Mouse (Mus musculus) limb, embryonic 13.5 days (tissue): ENCODE data around the gene Slc25a19. TPM values are rescaled to one million over a fixed set of nuclear protein-coding genes. Genes with fewer than 3 reads are reported as not detected.
"Not testable (repeated sequence)": the region's sequence is repeated elsewhere in the genome, so short reads cannot be mapped to it uniquely, and the experiment has no call there.

Experiments used
- ATAC-seq: fragments of 200-750 bp; cut with Nextera tagmentation; 2 replicates; pipeline ENCODE4 v1.8.0; 2017; ENCODE audit warnings: low read depth, moderate number of reproducible peaks, moderate TSS enrichment; ENCODE audit not compliant: low FRiP score
- H3K27ac ChIP-seq: fragments of 300-500 bp; sonication (generic); 2 replicates; pipeline ENCODE4 v1.5.1; 2015; ENCODE audit warnings: inconsistent platforms, mild to moderate bottlenecking, moderate library complexity
- H3K27me3 ChIP-seq: fragments of 300-500 bp; sonication (generic); 2 replicates; pipeline ENCODE4 v1.6.1; 2015; ENCODE audit warnings: mild to moderate bottlenecking, inconsistent platforms
- H3K36me3 ChIP-seq: fragments of 300-500 bp; sonication (generic); 2 replicates; pipeline ENCODE4 v1.6.1; 2015; ENCODE audit warnings: inconsistent platforms, mild to moderate bottlenecking, moderate library complexity
- H3K4me1 ChIP-seq: fragments of 300-500 bp; sonication (generic); 2 replicates; pipeline ENCODE4 v1.6.1; 2015; ENCODE audit warnings: inconsistent platforms
- H3K4me2 ChIP-seq: fragments of 300-500 bp; sonication (generic); replicated peaks from 2 replicates; pipeline ENCODE4 v1.6.1; 2015; ENCODE audit warnings: inconsistent platforms, mild to moderate bottlenecking, moderate library complexity
- H3K4me3 ChIP-seq: fragments of 300-500 bp; sonication (generic); 2 replicates; pipeline ENCODE4 v1.5.1; 2015; ENCODE audit warnings: moderate library complexity, mild to moderate bottlenecking, inconsistent platforms
- H3K9ac ChIP-seq: fragments of 300-500 bp; sonication (generic); 2 replicates; pipeline ENCODE4 v1.6.1; 2015; ENCODE audit warnings: mild to moderate bottlenecking, inconsistent platforms
- H3K9me3 ChIP-seq: fragments of 300-500 bp; sonication (generic); 2 replicates; pipeline ENCODE4 v1.6.1; 2016; ENCODE audit warnings: inconsistent platforms
- WGBS: fragments of 180-500 bp; shearing (Covaris S2); methylation state at CpG from one replicate; pipeline ENCODE4 v1.1.7; 2015; 5-methylcytosine and 5-hydroxymethylcytosine counted together
- polyA plus RNA-seq: library from polyadenylated mRNA; unstranded; fragments of >200 nt; fragmentation: Nextera tagmentation; extraction: Ambion mirVana; gene quantifications from 2 replicates; pipeline ENCODE4 v1.2.1, GENCODE M21; 2015

Slc25a19 gene
- polyA plus RNA-seq, 1 experiment from 2014 or later = 30.2 TPM

DNA sequence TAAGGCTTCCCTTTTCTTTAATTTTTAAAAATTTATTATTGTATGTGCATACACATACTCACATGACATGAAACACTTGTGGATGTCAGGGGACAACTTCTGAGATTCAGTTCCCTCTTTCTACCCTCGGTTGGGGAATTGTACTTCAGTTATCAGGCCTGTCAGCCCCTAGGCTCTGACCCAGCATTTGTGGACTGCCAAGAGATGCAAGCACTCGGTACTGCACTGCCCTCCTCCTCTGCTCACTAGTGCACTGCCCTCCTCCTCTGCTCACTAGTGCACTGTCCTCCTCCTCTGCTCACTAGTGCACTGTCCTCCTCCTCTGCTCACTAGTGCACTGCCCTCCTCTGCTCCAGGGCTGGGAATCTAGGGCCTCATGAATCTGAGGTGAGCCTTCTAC, 26.0 kb upstream of the Slc25a19 start:
- no peak overlapping the region for H3K4me3 ChIP-seq
- peaks cover 47% of the 10 kb centered on the region for H3K36me3 ChIP-seq
- no peaks in the 10 kb centered on the region for H3K9me3 ChIP-seq
- ATAC-seq = no peak
- no peak overlapping the region for H3K4me2 ChIP-seq
- H3K27ac ChIP-seq = no peak overlapping the region
- 68% methylated on average over 2 of the region's 2 CpGs for WGBS
- H3K9ac ChIP-seq = no peak overlapping the region
- no peaks in the 10 kb centered on the region for H3K4me1 ChIP-seq
- no peaks in the 10 kb centered on the region for H3K27me3 ChIP-seq

DNA sequence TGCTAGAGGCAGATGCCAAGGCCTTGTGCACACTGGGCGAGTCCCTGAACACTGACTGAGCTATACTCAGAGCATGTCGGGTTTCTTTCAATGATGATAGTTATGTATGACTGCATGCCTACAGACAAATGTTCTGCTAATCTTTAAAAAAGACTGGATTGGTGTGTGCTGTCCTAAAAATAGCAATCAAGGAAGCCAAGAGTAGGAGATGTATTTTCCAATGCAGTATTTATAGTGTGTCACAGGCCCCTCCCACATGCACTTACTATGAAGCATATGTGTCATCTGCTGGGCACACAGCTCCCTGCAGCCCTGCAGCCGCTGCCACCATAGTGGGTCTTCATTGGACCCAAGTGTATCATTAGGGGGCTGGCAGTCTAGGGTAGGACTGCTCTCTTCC, 25.1 kb upstream of the Slc25a19 start:
- WGBS = 85% methylated on average over 3 of the region's 3 CpGs
- Histone ChIP-seq H3K4me3 (no peak overlapping the region), H3K9ac (no peak overlapping the region), H3K27ac (no peak overlapping the region; the same call in 1 of the 2 replicates), H3K4me2 (no peak overlapping the region), H3K27me3 (no peaks in the 10 kb centered on the region), H3K36me3 (peaks cover 57% of the 10 kb centered on the region), H3K9me3 (no peaks in the 10 kb centered on the region), H3K4me1 (no peaks in the 10 kb centered on the region)
- no peak for ATAC-seq

DNA sequence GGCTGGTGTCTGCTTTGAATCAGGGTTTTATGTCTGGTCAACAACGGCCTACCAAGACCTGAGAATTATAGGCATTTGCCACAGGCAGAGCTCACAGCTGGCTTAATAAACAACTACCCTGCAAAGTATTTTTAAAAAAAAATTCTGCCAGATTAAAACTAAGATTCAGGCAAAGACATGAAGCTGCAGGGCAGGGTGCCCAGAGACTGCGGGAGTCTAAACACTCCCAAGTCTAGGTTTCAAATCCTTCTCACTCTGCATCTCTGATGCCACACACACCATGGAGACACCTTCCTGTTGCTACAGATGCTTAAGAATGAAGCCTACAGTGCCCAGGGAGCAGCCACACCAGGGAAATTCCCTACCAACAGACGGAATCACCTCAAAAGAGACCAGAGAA, 23.6 kb upstream of the Slc25a19 start:
- 75% methylated on average over 3 of the region's 3 CpGs for WGBS
- H3K9me3 ChIP-seq = no peaks in the 10 kb centered on the region
- no peak overlapping the region for H3K27ac ChIP-seq
- H3K4me3 ChIP-seq = no peak overlapping the region
- no peak overlapping the region for H3K9ac ChIP-seq
- H3K4me2 ChIP-seq = no peak overlapping the region
- H3K27me3 ChIP-seq = no peaks in the 10 kb centered on the region
- no peak for ATAC-seq
- peaks cover 4% of the 10 kb centered on the region; the same call in 1 of the 2 replicates for H3K4me1 ChIP-seq
- H3K36me3 ChIP-seq = peaks cover 65% of the 10 kb centered on the region

DNA sequence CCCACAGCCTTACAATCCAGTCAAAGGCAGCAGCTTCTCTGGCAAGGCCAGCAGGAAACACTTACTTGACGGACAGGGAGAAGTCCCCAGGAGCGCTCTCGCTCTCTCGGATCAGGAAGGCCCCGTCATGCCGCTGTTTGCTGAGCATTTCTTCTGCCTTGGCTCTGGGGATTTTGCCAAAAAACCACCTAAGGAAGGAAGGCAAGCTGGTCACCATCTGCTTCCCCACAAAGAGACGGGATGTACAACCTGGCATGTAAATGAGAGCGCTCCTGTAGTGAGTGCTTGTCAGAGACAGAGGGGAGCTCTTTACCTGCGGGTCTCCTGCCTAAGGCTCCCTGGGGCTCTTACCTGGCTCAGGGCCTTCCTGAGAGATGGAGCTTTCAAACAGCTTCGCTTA, 21.6 kb upstream of the Slc25a19 start:
- Histone ChIP-seq H3K9me3 (no peaks in the 10 kb centered on the region), H3K4me2 (no peak overlapping the region), H3K27ac (peak overlapping the region; percentile 1; the same call in 1 of the 2 replicates), H3K4me1 (peaks cover 4% of the 10 kb centered on the region; the same call in 1 of the 2 replicates), H3K27me3 (no peaks in the 10 kb centered on the region), H3K4me3 (no peak overlapping the region), H3K36me3 (peaks cover 71% of the 10 kb centered on the region), H3K9ac (0 out of 2 replicates have a peak overlapping the region, but pooled peaks have one; percentile 19)
- WGBS = 77% methylated on average over 10 of the region's 10 CpGs
- ATAC-seq = no peak

- 45% methylated on average over 6 of the region's 6 CpGs for WGBS
- no peak overlapping the region for H3K4me3 ChIP-seq
- peaks cover 4% of the 10 kb centered on the region; the same call in 1 of the 2 replicates for H3K4me1 ChIP-seq
- no peaks in the 10 kb centered on the region for H3K9me3 ChIP-seq
- H3K27ac ChIP-seq = no peak overlapping the region
- no peak overlapping the region for H3K4me2 ChIP-seq
- no peak overlapping the region for H3K9ac ChIP-seq
- peaks cover 72% of the 10 kb centered on the region for H3K36me3 ChIP-seq
- H3K27me3 ChIP-seq = no peaks in the 10 kb centered on the region
- ATAC-seq = no peak
Observed at GRCm38 (mm10) chr11:115647459-115647858, 19.4 kb upstream of the Slc25a19 start.

DNA sequence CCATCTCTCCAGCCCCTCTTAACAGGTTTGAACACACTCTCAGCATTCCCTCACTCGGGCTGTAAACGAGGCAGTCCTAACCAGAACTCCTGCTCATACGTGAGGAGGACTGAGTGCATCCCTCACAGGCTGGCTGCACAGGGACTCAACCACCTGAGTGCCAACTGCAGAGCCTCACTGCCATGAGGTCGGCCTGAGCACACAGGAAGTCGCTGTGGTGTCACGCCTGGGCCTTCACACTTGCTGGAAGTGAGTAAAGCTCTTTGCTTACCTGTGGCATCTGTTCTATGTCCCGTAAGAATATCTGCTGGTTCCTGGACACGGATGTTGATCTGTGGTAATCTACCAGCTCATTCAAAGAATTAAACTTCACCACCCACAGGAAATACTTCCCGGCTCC, 18.3 kb upstream of the Slc25a19 start:
- no peak for ATAC-seq
- Histone ChIP-seq H3K4me2 (no peak overlapping the region), H3K36me3 (peaks cover 69% of the 10 kb centered on the region), H3K27ac (no peak overlapping the region), H3K9ac (no peak overlapping the region), H3K27me3 (no peaks in the 10 kb centered on the region), H3K4me3 (no peak overlapping the region), H3K4me1 (peaks cover 4% of the 10 kb centered on the region; the same call in 1 of the 2 replicates), H3K9me3 (no peaks in the 10 kb centered on the region)
- 92% methylated on average over 9 of the region's 9 CpGs for WGBS

- not testable (repeated sequence) for H3K9me3 ChIP-seq, H3K4me1 ChIP-seq, H3K4me2 ChIP-seq, ATAC-seq, H3K27ac ChIP-seq, H3K27me3 ChIP-seq, H3K9ac ChIP-seq, H3K4me3 ChIP-seq
- WGBS = 87% methylated on average over 14 of the region's 14 CpGs
- H3K36me3 ChIP-seq = peaks cover 62% of the 10 kb centered on the region
Observed at GRCm38 (mm10) chr11:115645498-115645897, 17.4 kb upstream of the Slc25a19 start.

DNA sequence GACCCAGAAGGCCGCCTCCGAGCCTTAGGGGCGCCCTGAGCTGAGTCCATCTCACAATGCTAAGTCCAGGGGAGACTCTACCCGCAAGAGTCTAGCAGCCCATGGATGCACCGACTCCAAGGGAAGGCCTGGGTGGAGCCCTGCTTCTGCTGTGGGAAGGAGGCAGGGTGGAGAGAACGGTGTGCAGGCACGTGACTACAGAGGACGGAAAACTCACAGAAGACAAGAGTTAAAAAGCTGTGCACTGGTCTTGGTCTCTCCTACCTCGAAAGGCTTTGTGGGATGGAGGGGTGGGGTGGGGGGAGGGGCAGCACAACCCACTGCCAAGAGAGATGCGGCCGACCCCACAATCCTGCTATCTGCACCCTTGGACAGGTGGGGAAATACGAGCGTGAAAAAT, 16.2 kb upstream of the Slc25a19 start:
- no peak overlapping the region; the same call in 1 of the 2 replicates for H3K9ac ChIP-seq
- peaks cover 4% of the 10 kb centered on the region; the same call in 1 of the 2 replicates for H3K4me1 ChIP-seq
- ATAC-seq = no peak
- peaks cover 52% of the 10 kb centered on the region for H3K36me3 ChIP-seq
- H3K4me2 ChIP-seq = no peak overlapping the region
- no peak overlapping the region for H3K4me3 ChIP-seq
- 94% methylated on average over 13 of the region's 13 CpGs for WGBS
- H3K27ac ChIP-seq = no peak overlapping the region
- no peaks in the 10 kb centered on the region for H3K9me3 ChIP-seq
- H3K27me3 ChIP-seq = no peaks in the 10 kb centered on the region

- no peak overlapping the region for H3K4me2 ChIP-seq
- H3K9ac ChIP-seq = no peak overlapping the region
- H3K36me3 ChIP-seq = peaks cover 41% of the 10 kb centered on the region
- peaks cover 4% of the 10 kb centered on the region; the same call in 1 of the 2 replicates for H3K4me1 ChIP-seq
- H3K4me3 ChIP-seq = no peak overlapping the region
- no peaks in the 10 kb centered on the region for H3K27me3 ChIP-seq
- H3K27ac ChIP-seq = no peak overlapping the region
- no peak for ATAC-seq
- H3K9me3 ChIP-seq = no peaks in the 10 kb centered on the region
- 68% methylated on average over 10 of the region's 10 CpGs for WGBS
Observed at GRCm38 (mm10) chr11:115643265-115643664, 15.2 kb upstream of the Slc25a19 start.

DNA sequence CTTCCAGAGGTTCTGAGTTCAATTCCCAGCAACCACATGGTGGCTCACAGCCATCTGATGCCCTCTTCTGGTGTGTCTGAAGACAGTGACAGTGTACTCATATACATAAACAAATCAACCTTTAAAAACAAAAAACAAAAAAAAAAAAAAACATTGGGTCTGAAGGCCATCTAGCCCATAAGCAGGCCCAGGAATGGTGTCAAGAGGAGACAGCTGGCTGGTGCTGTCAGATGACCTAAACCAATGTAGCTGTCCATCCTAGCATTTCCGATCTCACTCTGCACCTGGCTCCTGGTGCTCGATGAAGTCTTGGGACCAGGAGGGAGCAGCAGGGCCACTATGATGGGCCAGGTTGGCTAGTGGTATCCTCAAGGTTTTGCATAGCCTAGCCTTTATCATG, 14.6 kb upstream of the Slc25a19 start:
- no peak for ATAC-seq
- H3K4me3 ChIP-seq = no peak overlapping the region

DNA sequence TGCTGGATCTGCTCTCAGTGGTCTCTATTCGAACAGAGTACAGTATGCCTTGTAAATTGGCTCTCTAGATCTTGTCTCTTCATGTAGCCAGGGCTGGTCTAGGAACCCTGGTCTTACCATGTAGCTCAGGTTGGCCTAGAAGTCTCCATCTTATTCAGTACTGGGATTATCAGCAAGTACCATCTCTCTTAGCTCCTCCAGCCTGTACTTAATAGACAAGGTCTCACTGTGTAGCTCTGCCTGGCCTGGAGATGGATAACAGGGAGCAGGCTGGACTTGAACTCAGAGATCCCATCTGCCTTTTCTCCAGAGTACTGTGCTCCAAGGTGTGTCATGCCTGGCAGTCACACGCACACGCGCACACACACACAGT, 13.6 kb upstream of the Slc25a19 start:
- H3K27ac ChIP-seq = no peak overlapping the region
- H3K27me3 ChIP-seq = no peaks in the 10 kb centered on the region
- H3K4me2 ChIP-seq = no peak overlapping the region
- 92% methylated on average over 4 of the region's 4 CpGs for WGBS
- H3K4me1 ChIP-seq = no peaks in the 10 kb centered on the region
- ATAC-seq = no peak
- peaks cover 32% of the 10 kb centered on the region for H3K36me3 ChIP-seq
- no peaks in the 10 kb centered on the region for H3K9me3 ChIP-seq
- H3K4me3 ChIP-seq = no peak overlapping the region
- H3K9ac ChIP-seq = no peak overlapping the region

More for the DNA sequence above, 14.6 kb upstream of the Slc25a19 start:
- H3K4me2 ChIP-seq = no peak overlapping the region
- 98% methylated on average over 2 of the region's 2 CpGs for WGBS
- peaks cover 36% of the 10 kb centered on the region for H3K36me3 ChIP-seq
- H3K4me1 ChIP-seq = peaks cover under 1% of the 10 kb centered on the region; the same call in 1 of the 2 replicates
- no peaks in the 10 kb centered on the region for H3K9me3 ChIP-seq
- no peaks in the 10 kb centered on the region for H3K27me3 ChIP-seq
- no peak overlapping the region for H3K27ac ChIP-seq
- no peak overlapping the region for H3K9ac ChIP-seq

DNA sequence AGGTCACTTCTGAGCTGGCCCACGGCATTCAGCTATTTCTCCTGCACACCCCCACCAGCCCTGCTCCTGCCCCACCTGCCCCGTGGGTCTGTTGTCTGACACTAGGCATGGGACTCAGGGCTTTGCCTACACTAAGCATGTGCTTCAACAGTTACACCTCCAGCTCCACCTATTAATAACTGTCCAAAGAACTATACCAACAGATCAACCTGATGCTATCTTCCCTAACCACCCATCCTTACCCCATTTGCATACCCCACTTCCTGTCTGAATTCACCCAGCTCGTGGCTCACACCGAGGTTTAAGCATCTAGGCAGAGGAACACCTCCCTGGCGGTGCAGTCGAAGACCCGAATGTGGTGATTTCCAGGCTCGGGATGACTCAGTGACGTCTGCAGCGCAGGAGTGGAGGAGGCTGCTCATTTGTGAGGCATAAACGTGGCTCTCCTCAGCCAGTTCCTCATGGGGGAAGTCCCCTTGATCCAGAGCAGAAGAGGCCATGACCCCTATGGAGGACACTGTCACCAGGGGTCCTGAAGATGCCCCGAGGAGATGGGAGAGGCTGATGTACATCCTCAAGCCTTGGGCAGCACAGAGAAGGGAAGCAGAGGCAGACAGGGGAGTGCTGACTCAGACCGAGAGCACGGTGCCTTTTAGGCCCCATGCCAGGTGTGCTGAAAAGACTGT, 13.0 kb upstream of the Slc25a19 start:
- no peak for ATAC-seq
- Histone ChIP-seq H3K36me3 (peaks cover 26% of the 10 kb centered on the region), H3K9ac (no peak overlapping the region)

GRCm38 (mm10) chr11:115640311-115640828, 12.3 kb upstream of the Slc25a19 start:
- ATAC-seq = no peak
- 78% methylated on average over 3 of the region's 4 CpGs for WGBS
- Histone ChIP-seq H3K9ac (no peak overlapping the region), H3K4me1 (no peaks in the 10 kb centered on the region), H3K27me3 (no peaks in the 10 kb centered on the region), H3K9me3 (no peaks in the 10 kb centered on the region), H3K36me3 (peaks cover 22% of the 10 kb centered on the region), H3K4me2 (no peak overlapping the region), H3K27ac (no peak overlapping the region), H3K4me3 (no peak overlapping the region)

More for the DNA sequence above, 13.0 kb upstream of the Slc25a19 start:
- Histone ChIP-seq H3K4me2 (no peak overlapping the region), H3K9me3 (no peaks in the 10 kb centered on the region), H3K27ac (no peak overlapping the region), H3K4me3 (no peak overlapping the region), H3K27me3 (no peaks in the 10 kb centered on the region), H3K4me1 (no peaks in the 10 kb centered on the region)
- WGBS = 60% methylated on average over 14 of the region's 14 CpGs
